Mouse (Mus musculus): ENCODE results near the gene Lhb.

Gene Lhb

GRCm38 (mm10) chr7:45413864-45414739 lies 6.5 kb upstream of the Lhb start:
- DNase-seq (ENCODE audit: low spot score in 2 of 2): no peak

GRCm38 (mm10) chr7:45414740-45415224 lies 5.8 kb upstream of the Lhb start:
- no peak for DNase-seq (ENCODE audit: low spot score in 2 of 2)

GRCm38 (mm10) chr7:45415636-45416035 lies 5.0 kb upstream of the Lhb start:
- DNase-seq (ENCODE audit: low spot score in 2 of 2): peak; percentile 20 to 43

GRCm38 (mm10) chr7:45417962-45418492 lies 2.6 kb upstream of the Lhb start:
- DNase-seq (ENCODE audit: low spot score in 2 of 2): no peak

GRCm38 (mm10) chr7:45419859-45420614 lies 583 bp upstream of the Lhb start:
- no peak for DNase-seq (ENCODE audit: low spot score in 2 of 2)

GRCm38 (mm10) chr7:45421194-45421593 lies 574 bp downstream of the Lhb start:
- DNase-seq (ENCODE audit: low spot score in 2 of 2): no peak

- no peak for DNase-seq (ENCODE audit: low spot score in 2 of 2)
Measured at GRCm38 (mm10) chr7:45426556-45426955, 5.9 kb downstream of the Lhb start.

- no peak for DNase-seq (ENCODE audit: low spot score in 2 of 2)
Measured at GRCm38 (mm10) chr7:45433835-45434202, 13.2 kb downstream of the Lhb start.

- peak; percentile 100 for DNase-seq (ENCODE audit: low spot score in 2 of 2)
Measured at GRCm38 (mm10) chr7:45434203-45435015, 13.8 kb downstream of the Lhb start, which contains the start of gene Gys1. TSS of gene Gys1 (plus strand) at chr7:45434844.

- DNase-seq (ENCODE audit: low spot score in 2 of 2): no peak
Measured at GRCm38 (mm10) chr7:45435038-45435437, 14.4 kb downstream of the Lhb start.

GRCm38 (mm10) chr7:45436444-45436843 lies 15.8 kb downstream of the Lhb start:
- DNase-seq (ENCODE audit: low spot score in 2 of 2): no peak

- no peak for DNase-seq (ENCODE audit: low spot score in 2 of 2)
Measured at GRCm38 (mm10) chr7:45437046-45437445, 16.4 kb downstream of the Lhb start.

GRCm38 (mm10) chr7:45437521-45438276 lies 17.1 kb downstream of the Lhb start, which contains the start of gene Ruvbl2:
TSS of gene Ruvbl2 (minus strand) at chr7:45438096.
- no peak for DNase-seq (ENCODE audit: low spot score in 2 of 2)

GRCm38 (mm10) chr7:45443526-45444420 lies 23.2 kb downstream of the Lhb start:
- no peak for DNase-seq (ENCODE audit: low spot score in 2 of 2)

GRCm38 (mm10) chr7:45446589-45446988 lies 26.0 kb downstream of the Lhb start:
- DNase-seq (ENCODE audit: low spot score in 2 of 2): no peak

- no peak for DNase-seq (ENCODE audit: low spot score in 2 of 2)
Measured at GRCm38 (mm10) chr7:45447325-45447990, 26.8 kb downstream of the Lhb start.

- DNase-seq (ENCODE audit: low spot score in 2 of 2): no peak
Measured at GRCm38 (mm10) chr7:45449974-45450373, 29.4 kb downstream of the Lhb start.

- peak; percentile 74 to 80 for DNase-seq (ENCODE audit: low spot score in 2 of 2)
Measured at GRCm38 (mm10) chr7:45451344-45451982, 30.8 kb downstream of the Lhb start.

- DNase-seq (ENCODE audit: low spot score in 2 of 2): no peak
Measured at GRCm38 (mm10) chr7:45454971-45455370, 34.4 kb downstream of the Lhb start.
